Mouse (Mus musculus) embryonic facial prominence, embryonic 14.5 days (tissue): Measurements from ENCODE around the gene Zfp575. TPM values are rescaled to one million over a fixed set of nuclear protein-coding genes. Genes with fewer than 3 reads are reported as not detected.
A peak's percentile ranks its signal among the peaks of the same experiment; 100 is the strongest.

Experiments
- ATAC-seq: fragments of 200-750 bp; cut with Nextera tagmentation; 2 replicates; pipeline ENCODE4 v1.8.0; 2017; ENCODE audit warnings: low read depth, moderate number of reproducible peaks, moderate TSS enrichment
- DNase-seq: peaks from one replicate; pipeline ENCODE4 v3.0.0-alpha.2; 2015; ENCODE audit warnings: low spot score
- H3K27ac ChIP-seq: fragments of 300-500 bp; sonication (generic); replicated peaks from 2 replicates; pipeline ENCODE4 v1.5.1; 2014; ENCODE audit warnings: low read depth, mild to moderate bottlenecking, low read length, moderate library complexity
- H3K27me3 ChIP-seq: fragments of 300-500 bp; sonication (generic); replicated peaks from 2 replicates; pipeline ENCODE4 v1.6.1; 2014; ENCODE audit warnings: low read length; ENCODE audit not compliant: control insufficient read depth, insufficient read depth
- H3K36me3 ChIP-seq: fragments of 300-500 bp; sonication (generic); 2 replicates; pipeline ENCODE4 v1.6.1; 2014; ENCODE audit warnings: low read length, mixed read lengths; ENCODE audit not compliant: control insufficient read depth, insufficient read depth
- H3K4me1 ChIP-seq: fragments of 300-500 bp; sonication (generic); 2 replicates; pipeline ENCODE4 v1.6.1; 2014; ENCODE audit warnings: antibody characterized with exemption, low read length; ENCODE audit not compliant: control insufficient read depth, insufficient read depth
- H3K4me2 ChIP-seq: fragments of 300-500 bp; sonication (generic); 2 replicates; pipeline ENCODE4 v1.6.1; 2014; ENCODE audit warnings: low read depth, mild to moderate bottlenecking, low read length, moderate library complexity, mixed read lengths
- H3K4me3 ChIP-seq: fragments of 300-500 bp; sonication (generic); 2 replicates; pipeline ENCODE4 v1.5.1; 2014; ENCODE audit warnings: low read depth, mild to moderate bottlenecking, low read length
- H3K9ac ChIP-seq: fragments of 300-500 bp; sonication (generic); 2 replicates; pipeline ENCODE4 v1.6.1; 2014; ENCODE audit warnings: low read depth, mild to moderate bottlenecking, low read length, moderate library complexity, mixed read lengths
- H3K9me3 ChIP-seq: fragments of 300-500 bp; sonication (generic); 2 replicates; pipeline ENCODE4 v1.6.1; 2016; ENCODE audit warnings: low read length; ENCODE audit not compliant: control insufficient read depth
- WGBS: fragments of 180-500 bp; shearing (Covaris S2); extraction: QIAGEN DNeasy Blood & Tissue Kit; methylation state at CpG from one replicate; pipeline ENCODE4 v1.1.7; 2014; 5-methylcytosine and 5-hydroxymethylcytosine counted together
- polyA plus RNA-seq: library from polyadenylated mRNA; unstranded; fragments of >200 nt; fragmentation: Nextera tagmentation; extraction: Ambion mirVana; gene quantifications from 2 replicates; pipeline ENCODE4 v1.2.1, GENCODE M21; 2014

Gene Zfp575
- polyA plus RNA-seq, 1 experiment from 2014 or later = 4.3 TPM

DNA sequence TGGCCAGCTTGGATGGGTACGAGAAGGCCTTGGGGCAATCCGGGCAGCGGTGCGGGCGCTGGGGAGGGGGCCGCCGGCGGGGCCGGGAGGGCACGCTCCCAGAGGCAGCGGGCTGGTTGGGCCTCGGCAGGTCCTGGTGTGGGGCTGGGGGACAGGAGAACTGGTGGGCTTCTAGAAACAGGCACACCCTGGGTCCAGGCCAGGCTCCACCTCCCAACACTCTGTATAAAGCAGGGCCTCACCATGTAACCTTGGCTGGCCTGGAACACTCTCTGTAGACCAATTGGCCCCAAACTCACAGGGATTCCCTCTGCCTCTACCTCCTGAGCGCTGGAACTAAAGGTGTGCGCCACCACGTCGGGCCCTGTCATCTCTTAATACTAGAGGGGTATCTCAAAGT lies 1.4 kb downstream of the Zfp575 start:
- no peak overlapping the region for H3K27ac ChIP-seq
- H3K27me3 ChIP-seq = peaks cover 22% of the 10 kb centered on the region
- DNase-seq = no peak
- no peak for ATAC-seq
- H3K9ac ChIP-seq = no peak overlapping the region
- H3K4me2 ChIP-seq = no peak overlapping the region
- H3K36me3 ChIP-seq = no peaks in the 10 kb centered on the region
- 55% methylated on average over 16 of the region's 16 CpGs for WGBS
- no peak overlapping the region for H3K4me3 ChIP-seq
- no peaks in the 10 kb centered on the region for H3K9me3 ChIP-seq
- H3K4me1 ChIP-seq = no peaks in the 10 kb centered on the region; the same call in 1 of the 2 replicates

GRCm38 (mm10) chr7:24584876-24585275 lies 2.6 kb downstream of the Zfp575 start:
- no peak for ATAC-seq

GRCm38 (mm10) chr7:24577811-24578210 lies 9.6 kb downstream of the Zfp575 start:
- WGBS = 94% methylated on average over 10 of the region's 10 CpGs
- no peak overlapping the region for H3K4me2 ChIP-seq
- no peaks in the 10 kb centered on the region for H3K9me3 ChIP-seq
- H3K4me3 ChIP-seq = no peak overlapping the region
- 0 out of 2 replicates have a peak, but pooled peaks cover 7% of the 10 kb centered on the region for H3K36me3 ChIP-seq
- ATAC-seq (no peak), DNase-seq (no peak)
- H3K27ac ChIP-seq = no peak overlapping the region
- H3K27me3 ChIP-seq = no peaks in the 10 kb centered on the region
- no peaks in the 10 kb centered on the region for H3K4me1 ChIP-seq
- no peak overlapping the region for H3K9ac ChIP-seq

More at GRCm38 (mm10) chr7:24584876-24585275, 2.6 kb downstream of the Zfp575 start:
- 89% methylated on average over 6 of the region's 6 CpGs for WGBS
- Histone ChIP-seq H3K27ac (no peak overlapping the region), H3K4me3 (no peak overlapping the region), H3K9ac (no peak overlapping the region), H3K36me3 (no peaks in the 10 kb centered on the region), H3K4me1 (no peaks in the 10 kb centered on the region; the same call in 1 of the 2 replicates), H3K27me3 (peaks cover 22% of the 10 kb centered on the region), H3K9me3 (no peaks in the 10 kb centered on the region), H3K4me2 (no peak overlapping the region)
- DNase-seq = no peak

- H3K4me3 ChIP-seq = no peak overlapping the region
- no peaks in the 10 kb centered on the region for H3K27me3 ChIP-seq
- H3K4me2 ChIP-seq = no peak overlapping the region
- H3K27ac ChIP-seq = no peak overlapping the region
- H3K9me3 ChIP-seq = no peaks in the 10 kb centered on the region
- DNase-seq (no peak), ATAC-seq (0 out of 2 replicates have a peak, but pooled peaks have one; percentile 41)
- H3K36me3 ChIP-seq = peaks cover 38% of the 10 kb centered on the region
- WGBS = 50% methylated on average over 12 of the region's 12 CpGs
- no peak overlapping the region for H3K9ac ChIP-seq
- no peaks in the 10 kb centered on the region for H3K4me1 ChIP-seq
Observed at GRCm38 (mm10) chr7:24574224-24574796, 13.1 kb downstream of the Zfp575 start.

GRCm38 (mm10) chr7:24572455-24572854 lies 15.0 kb downstream of the Zfp575 start:
- no peak for DNase-seq
- peaks cover 54% of the 10 kb centered on the region for H3K36me3 ChIP-seq
- no peaks in the 10 kb centered on the region for H3K9me3 ChIP-seq
- 50% methylated on average over 5 of the region's 5 CpGs for WGBS
- ATAC-seq = no peak
- H3K9ac ChIP-seq = no peak overlapping the region
- no peaks in the 10 kb centered on the region for H3K4me1 ChIP-seq
- no peak overlapping the region for H3K4me2 ChIP-seq
- no peak overlapping the region for H3K27ac ChIP-seq
- no peaks in the 10 kb centered on the region for H3K27me3 ChIP-seq
- H3K4me3 ChIP-seq = no peak overlapping the region

DNA sequence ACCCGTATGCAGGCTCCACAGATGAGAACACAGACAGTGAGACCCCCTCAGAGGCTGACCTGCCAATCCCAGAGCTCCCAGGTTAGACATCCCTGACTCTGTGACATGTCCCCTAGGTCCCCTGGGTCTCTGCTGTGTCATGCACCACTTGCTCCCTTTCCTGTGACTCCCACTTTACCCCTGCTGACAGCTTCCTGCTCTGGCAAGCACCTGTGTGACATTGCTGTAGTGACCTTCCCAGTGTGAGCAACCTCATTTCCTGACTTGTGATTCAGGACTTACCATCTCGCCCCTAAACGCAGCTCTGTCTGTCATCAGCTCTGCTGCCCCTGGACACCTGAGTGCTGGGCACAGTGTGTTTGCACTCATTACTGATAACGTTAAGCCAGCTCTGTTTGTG lies 16.4 kb downstream of the Zfp575 start:
- Histone ChIP-seq H3K36me3 (peaks cover 68% of the 10 kb centered on the region), H3K9me3 (no peaks in the 10 kb centered on the region), H3K9ac (no peak overlapping the region), H3K27ac (no peak overlapping the region), H3K27me3 (no peaks in the 10 kb centered on the region), H3K4me2 (no peak overlapping the region), H3K4me3 (no peak overlapping the region), H3K4me1 (no peaks in the 10 kb centered on the region)
- DNase-seq = no peak
- 77% methylated on average over 4 of the region's 4 CpGs for WGBS
- ATAC-seq = no peak

- Histone ChIP-seq H3K36me3 (peaks cover 83% of the 10 kb centered on the region), H3K4me1 (no peaks in the 10 kb centered on the region), H3K9ac (no peak overlapping the region), H3K27ac (no peak overlapping the region), H3K9me3 (no peaks in the 10 kb centered on the region), H3K4me3 (no peak overlapping the region), H3K27me3 (no peaks in the 10 kb centered on the region), H3K4me2 (no peak overlapping the region)
- WGBS = 91% methylated on average over 4 of the region's 4 CpGs
- no peak for DNase-seq
- no peak for ATAC-seq
Observed at GRCm38 (mm10) chr7:24568512-24568911, 18.9 kb downstream of the Zfp575 start.

GRCm38 (mm10) chr7:24566206-24566605 lies 21.2 kb downstream of the Zfp575 start:
- H3K4me2 ChIP-seq = no peak overlapping the region
- peaks cover 81% of the 10 kb centered on the region for H3K36me3 ChIP-seq
- no peak overlapping the region for H3K27ac ChIP-seq
- no peak overlapping the region for H3K4me3 ChIP-seq
- WGBS = 91% methylated on average over 9 of the region's 9 CpGs
- no peaks in the 10 kb centered on the region for H3K27me3 ChIP-seq
- DNase-seq = no peak
- ATAC-seq = no peak
- no peaks in the 10 kb centered on the region for H3K9me3 ChIP-seq
- no peak overlapping the region for H3K9ac ChIP-seq
- no peaks in the 10 kb centered on the region for H3K4me1 ChIP-seq

DNA sequence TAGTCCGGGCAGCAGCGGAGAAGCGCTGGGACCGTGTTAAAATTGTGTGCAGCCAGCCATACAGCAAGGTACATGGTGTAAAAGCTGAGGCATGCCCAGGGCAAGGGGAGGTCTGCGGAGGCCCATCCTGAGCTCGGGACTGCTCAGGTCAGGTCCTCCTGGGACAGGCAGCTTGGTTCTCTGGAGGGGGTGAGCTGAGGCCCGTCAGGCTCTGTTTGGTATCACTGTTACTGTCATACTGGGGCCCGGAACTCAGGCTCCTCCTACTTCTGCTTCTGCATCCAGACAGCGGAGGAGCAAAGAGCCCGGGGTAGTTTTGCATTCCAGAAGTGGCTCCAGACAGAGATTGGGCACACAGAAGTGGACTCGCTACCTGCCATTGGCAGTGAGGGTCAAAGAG lies 21.8 kb downstream of the Zfp575 start:
- Histone ChIP-seq H3K9me3 (no peaks in the 10 kb centered on the region), H3K4me1 (no peaks in the 10 kb centered on the region), H3K36me3 (peaks cover 80% of the 10 kb centered on the region), H3K27ac (no peak overlapping the region), H3K9ac (no peak overlapping the region), H3K4me3 (no peak overlapping the region), H3K4me2 (no peak overlapping the region), H3K27me3 (no peaks in the 10 kb centered on the region)
- DNase-seq (no peak), ATAC-seq (no peak)
- WGBS = 93% methylated on average over 11 of the region's 11 CpGs
